Mouse (Mus musculus) spleen, adult 18-20 months (tissue): Measurements from ENCODE around the gene Agpat1.

Source experiments
- DNase-seq, 2 experiments: peaks; one replicate each; pipeline ENCODE4 v3.0.0; 2022; ENCODE audit warnings: mixed read lengths in 2 of 2

Gene Agpat1

DNA sequence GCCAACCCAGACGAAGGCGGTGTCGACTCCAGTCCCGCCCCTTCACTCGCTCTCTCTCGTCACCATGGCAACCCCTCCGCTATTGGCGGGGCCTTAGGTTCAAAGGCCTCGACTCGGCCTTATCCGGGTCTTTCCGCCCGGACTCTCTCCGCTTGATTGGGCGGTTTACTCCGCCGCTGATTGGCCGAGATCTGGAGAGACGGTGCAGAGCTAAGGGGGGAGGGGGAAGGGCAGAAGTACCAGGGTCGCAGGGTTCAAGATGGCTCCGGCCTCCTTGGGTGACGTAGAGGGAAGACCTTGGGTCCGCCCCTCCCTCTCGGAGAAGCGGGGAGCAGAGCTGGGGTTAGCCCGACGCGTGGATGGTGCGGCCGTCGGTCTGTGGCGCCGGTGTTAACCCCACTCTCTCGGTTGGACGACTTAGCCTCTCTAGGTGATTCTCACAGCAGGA, at the start of gene Agpat1:
Agpat1 (plus strand) TSS at position 202 of the 448 bp plus-strand sequence.
- DNase-seq = peak; percentile 91 to 97

DNA sequence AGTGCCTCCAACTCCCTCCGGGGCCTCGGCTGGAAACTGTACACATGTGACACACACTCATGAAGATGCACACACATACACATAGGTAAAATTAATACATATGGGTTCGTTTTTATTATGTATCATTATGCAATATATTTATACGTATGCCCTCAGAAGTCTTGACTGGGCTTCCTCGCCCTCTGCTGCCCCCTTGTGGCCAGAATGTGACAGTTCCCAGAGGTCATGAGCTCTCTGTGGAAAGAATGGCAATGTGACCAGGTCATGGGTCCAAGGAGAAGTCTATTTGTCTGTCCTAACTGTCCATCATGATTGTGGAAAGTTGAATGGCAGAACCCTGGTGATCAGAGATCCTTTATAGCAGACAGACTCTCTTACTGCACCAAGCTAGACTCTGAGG, 48.6 kb upstream of the Agpat1 start:
- DNase-seq = peak; percentile 63 to 84

DNA sequence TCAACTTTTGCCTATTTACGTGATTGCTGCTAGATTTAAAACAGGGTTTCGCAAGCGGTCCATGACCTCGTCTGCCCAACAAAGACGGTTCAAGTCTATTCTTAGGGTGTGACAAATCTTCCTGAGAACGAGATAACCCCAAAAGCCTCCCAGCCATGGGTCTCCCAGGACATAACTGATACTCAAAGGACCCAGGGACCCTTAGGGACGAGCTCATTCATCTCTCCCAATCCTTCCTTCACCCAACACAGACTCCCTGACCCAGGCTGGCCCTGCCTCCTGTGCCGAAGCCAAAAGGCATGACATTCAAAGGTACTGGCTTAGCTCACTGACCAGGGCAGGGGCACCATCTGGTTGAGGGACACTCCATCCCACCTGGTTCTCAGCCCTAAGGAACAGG, 47.7 kb upstream of the Agpat1 start:
- no peak for DNase-seq

DNA sequence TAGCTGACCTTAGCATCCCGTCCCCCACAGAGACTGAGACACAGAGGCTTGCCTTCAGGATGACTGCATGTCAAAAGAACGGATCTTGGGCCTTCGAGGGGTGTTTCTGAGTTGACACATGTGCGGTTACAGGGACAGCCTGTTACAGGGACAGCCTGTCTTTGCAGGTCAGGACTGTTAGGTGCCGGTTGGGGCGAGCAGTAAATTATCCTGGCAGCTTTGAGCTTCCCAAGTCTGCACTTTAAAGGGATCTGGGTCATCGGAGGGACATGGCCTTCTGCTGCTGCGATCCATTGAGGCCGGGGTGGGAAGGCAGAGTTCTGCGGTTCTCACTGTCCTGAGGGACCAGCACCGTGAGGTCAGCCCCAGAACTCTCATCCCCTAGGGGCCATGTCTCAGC, 46.7 kb upstream of the Agpat1 start:
- no peak for DNase-seq

DNA sequence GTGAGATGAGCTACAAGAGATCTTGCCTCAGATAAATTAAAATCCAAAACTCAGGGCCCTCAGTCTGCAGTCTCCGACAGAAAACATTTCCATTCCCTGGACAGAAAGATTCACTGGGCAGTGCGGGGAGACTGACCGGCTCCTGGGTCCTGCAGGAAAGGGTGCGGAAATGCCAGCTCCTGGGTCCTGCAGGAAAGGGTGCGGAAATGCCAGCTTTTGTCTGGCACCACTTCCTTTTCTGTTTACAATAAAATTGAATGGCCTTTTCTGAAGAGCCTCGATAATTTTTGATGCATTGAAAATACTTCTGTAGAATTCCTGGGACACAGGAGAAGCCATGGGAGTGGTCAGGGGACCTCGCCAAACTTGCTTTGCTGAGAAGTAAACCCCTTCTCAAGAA, 44.9 kb upstream of the Agpat1 start:
- DNase-seq = no peak

DNA sequence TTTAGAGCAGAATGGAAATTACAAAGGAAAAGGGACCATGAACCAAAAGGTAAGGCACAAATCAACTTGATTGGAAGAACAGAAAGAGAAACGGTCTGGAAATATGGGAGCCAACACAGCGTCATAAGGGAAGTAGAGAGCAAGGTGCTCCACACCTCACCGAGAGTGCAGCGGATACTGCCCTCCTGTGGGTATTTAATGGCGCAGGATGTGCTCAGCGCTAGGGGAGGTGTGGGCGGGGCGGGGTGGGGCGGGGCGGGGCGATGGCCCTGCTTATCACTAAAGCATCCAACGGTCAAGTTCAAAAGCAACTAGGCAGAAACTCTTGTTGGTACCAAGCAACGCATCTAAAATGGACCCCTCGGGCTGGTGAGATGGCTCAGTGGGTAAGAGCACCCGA, 44.2 kb upstream of the Agpat1 start:
- DNase-seq = no peak

DNA sequence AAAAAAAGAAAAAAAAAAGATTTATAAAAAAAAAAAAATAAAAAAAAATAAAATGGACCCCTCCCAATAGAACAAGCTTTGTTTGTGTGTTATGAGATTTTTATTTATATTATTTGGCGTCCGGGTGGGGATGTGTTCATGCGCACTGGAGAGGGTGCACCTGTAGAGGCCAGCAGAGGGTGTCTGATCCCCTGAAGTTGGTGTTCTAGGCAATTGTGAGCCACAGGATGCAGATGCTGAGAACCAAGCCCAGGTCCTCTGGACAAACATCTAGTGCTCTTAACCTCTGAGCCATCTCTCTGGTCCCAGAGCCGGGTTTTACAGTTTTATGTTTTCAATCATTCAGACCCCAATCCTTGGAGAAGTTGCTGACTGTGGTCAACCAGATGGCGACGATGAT, 43.6 kb upstream of the Agpat1 start:
- DNase-seq = no peak

DNA sequence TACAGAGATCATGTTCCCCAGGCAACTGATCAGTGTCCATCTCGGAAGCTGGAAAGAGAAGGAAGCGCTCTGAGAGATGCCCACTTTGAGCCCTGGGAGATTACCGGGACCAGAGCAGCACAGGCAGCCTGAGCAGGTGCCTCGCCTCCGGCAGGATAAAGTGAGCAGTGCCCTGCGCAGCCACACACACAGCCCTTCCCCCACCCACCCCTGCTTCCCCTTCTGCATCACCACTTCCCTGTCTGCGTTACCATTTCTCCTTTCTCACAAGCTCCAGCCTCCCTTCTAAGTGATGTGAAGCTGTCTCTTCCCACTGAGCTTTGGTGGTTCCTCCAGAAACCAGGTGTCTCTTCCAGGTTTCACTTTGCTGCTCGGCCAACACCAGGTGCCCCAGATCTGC, 42.9 kb upstream of the Agpat1 start:
- peak in 1 of 2 experiments; percentile 56 for DNase-seq

DNA sequence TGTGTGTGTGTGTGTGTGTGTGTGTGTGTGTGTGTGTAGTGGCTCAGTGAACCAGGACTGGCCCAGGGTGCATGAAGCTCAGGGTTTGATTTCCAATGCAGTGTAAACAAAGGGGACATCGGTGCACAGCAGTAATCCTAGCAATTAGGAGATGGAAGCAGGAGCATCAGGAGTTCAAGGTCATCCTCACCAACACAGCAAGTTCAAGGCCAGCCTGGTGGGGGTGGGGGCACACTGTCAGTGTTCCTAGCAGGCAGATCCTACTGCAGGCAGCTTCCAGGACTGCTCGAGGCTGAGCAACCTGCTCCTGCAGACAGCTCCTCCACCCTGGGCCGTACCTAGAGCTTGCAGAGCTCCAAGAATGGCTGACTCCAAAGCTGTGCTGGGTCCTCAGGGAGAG, 41.5 kb upstream of the Agpat1 start:
- DNase-seq = no peak

DNA sequence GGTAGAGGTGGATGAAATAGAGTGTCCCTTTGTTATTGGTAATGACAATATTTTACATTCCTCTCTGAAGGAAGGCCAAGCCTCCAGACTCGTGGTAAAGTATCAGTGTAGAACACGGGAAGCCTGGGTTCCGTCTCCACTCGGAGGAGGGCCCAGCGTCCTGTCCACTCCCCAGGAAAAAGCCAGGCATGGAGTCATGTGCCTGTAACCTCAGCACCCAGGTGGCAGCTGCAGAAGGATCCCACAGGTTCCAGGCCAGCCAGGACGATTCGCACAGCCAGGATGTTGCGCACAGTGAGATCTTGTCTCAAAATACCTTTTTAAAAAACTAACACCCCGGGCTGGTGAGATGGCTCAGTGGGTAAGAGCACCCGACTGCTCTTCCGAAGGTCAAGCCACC, 40.7 kb upstream of the Agpat1 start:
- DNase-seq = no peak

DNA sequence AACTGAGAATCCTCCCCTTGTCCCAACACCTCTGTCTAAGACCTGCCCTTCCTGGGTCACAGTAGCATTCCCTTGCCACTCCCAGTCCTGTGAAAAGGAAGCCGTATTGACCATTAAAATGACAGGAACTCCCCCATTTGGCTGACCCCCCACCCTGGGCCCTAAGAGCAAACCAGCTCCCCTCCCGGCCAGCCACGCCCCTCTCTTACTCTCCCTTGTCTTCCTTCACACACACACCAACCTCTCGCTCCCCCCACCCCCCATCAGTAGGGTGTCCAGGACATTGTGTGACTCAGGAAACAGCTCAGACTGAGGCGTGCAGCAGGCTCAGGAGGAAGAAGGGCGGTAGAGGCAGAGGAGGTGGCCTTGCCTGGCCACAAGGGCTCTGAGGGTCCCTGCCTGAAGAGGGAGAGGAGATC, 40.0 kb upstream of the Agpat1 start, which contains the start of gene Notch4:
Notch4 (plus strand) TSS at position 266 of the 419 bp plus-strand sequence.
- no peak for DNase-seq

DNA sequence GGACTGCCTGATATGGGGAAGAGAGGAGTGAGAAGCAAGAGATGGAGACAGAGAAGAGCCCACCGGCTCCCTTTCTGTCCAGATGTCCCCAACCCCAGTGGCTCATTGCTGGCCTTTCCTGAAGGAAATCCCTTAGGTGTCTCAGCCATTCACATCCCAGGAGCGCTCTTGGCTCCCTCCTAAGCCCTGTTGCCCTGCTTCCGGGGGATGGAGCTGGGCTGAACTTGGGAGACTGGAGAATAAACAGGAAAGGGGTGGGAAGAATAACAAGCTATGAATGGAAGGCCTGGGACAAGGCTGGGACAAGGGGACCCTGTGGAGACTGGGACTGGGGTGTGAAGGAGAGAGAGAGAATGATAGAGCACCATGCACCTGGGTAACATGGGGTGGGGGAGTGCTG, 39.3 kb upstream of the Agpat1 start:
- DNase-seq = no peak

DNA sequence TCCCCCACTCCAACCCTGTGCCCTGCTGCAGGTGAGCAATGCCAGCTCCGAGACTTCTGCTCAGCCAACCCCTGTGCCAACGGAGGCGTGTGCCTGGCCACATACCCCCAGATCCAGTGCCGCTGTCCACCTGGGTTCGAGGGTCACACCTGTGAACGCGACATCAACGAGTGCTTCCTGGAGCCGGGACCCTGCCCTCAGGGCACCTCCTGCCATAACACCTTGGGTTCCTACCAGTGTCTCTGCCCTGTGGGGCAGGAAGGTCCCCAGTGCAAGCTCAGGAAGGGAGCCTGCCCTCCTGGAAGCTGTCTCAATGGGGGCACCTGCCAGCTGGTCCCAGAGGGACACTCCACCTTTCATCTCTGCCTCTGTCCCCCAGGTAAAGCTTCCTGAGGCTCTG, 36.8 kb upstream of the Agpat1 start:
- no peak for DNase-seq

DNA sequence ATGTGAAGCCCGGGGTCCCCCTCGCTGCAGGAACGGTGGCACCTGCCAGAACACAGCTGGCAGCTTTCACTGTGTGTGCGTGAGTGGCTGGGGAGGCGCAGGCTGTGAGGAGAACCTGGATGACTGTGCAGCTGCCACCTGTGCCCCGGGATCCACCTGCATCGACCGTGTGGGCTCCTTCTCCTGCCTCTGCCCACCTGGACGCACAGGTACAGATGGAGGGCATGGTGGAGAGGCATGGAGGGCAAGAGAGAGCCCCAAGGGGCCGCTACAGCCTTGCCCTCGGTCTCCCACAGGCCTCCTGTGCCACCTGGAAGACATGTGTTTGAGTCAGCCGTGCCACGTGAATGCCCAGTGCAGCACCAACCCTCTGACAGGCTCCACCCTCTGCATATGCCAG, 35.6 kb upstream of the Agpat1 start:
- DNase-seq = no peak

DNA sequence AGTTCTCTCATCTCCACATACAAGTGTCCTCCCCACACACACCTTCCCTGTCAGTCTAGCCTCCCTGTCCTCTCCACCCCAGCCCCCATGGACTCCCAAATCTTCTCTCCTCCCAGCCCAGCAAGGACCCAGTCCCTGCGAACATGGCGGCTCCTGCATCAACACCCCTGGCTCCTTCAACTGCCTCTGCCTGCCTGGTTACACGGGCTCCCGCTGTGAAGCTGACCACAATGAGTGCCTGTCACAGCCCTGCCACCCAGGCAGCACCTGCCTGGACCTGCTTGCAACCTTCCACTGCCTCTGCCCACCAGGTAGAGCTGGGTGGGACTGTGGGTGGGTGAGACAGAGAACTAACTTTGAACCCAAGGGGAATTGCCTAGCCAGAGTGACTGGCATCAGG, 34.1 kb upstream of the Agpat1 start:
- DNase-seq = no peak

DNA sequence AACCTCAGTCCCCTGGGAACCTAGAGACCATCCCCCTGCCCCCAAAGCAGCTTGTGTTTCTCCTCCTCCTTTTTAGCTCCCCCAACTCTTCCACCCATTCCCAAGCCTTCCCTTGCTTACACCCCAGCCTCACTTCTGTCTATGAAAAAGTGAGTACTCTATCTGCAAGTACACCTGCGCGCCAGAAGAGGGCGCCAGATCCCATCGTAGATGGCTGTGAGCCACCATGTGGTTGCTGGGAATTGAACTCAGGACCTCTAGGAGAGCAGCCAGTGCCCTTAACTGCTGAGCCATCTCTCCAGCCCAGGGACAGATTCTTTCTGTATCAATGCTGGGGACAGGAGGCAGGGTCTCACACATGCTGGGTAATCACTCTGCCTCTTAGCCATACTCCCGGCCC, 32.2 kb upstream of the Agpat1 start:
- no peak for DNase-seq

DNA sequence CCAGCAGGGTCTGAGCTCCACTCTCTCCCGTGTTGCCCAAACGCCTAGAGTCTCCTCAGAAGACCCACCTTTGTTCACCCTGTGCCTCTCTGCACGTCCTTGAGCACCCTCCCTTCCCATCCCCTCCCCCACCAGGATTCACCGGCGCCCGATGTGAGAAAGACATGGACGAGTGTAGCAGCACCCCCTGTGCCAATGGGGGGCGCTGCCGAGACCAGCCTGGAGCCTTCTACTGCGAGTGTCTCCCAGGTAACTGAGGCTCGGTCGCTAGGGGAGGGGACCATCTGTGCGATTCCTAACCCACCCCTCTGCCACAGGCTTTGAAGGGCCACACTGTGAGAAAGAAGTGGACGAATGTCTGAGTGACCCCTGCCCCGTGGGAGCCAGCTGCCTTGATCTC, 31.7 kb upstream of the Agpat1 start:
- DNase-seq = no peak

DNA sequence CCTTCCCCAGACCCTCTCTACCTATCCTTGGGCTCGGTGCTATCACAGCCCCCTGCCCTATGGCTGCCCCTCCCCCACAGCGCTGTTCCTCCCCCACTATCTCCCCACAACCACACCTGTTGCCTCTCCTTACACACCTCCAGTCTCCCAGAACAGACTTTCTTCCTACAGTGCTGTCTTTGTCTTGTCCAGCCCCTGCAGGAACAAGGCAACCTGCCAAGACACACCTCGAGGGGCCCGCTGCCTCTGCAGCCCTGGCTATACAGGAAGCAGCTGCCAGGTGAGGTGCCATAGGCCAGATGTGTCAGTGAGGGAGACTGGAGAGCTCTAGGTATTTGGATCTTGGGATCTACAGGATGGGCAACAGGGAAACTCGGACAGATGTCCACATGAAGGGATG, 27.5 kb upstream of the Agpat1 start:
- no peak for DNase-seq

DNA sequence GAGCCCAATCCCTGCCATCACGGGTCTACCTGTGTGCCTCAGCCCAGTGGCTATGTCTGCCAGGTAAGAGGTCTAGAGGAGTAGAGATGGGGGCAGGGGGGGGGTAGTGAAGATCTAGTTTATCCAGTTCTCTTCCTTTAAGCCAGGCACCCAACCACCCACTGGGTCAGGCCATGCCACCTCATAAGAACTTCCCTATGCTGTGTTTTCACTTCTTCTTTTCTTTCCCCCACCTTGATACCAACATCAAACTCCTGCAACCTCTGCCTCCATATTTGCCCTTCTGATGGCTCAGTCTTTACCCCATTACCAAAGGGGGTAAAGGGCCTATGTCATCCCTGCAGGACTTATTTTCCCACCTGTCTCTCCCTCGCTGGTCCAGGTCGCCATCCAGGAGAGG, 26.0 kb upstream of the Agpat1 start:
- DNase-seq = no peak

DNA sequence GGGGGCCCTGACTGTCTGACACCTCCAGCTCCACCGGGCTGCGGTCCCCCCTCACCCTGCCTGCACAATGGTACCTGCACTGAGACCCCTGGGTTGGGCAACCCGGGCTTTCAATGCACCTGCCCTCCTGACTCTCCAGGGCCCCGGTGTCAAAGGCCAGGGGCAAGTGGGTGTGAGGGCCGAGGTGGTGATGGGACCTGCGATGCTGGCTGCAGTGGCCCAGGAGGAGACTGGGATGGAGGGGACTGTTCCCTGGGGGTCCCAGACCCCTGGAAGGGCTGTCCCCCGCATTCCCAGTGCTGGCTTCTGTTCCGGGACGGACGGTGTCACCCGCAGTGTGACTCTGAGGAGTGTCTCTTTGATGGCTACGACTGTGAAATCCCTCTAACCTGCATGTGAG, 21.5 kb upstream of the Agpat1 start:
- no peak for DNase-seq

DNA sequence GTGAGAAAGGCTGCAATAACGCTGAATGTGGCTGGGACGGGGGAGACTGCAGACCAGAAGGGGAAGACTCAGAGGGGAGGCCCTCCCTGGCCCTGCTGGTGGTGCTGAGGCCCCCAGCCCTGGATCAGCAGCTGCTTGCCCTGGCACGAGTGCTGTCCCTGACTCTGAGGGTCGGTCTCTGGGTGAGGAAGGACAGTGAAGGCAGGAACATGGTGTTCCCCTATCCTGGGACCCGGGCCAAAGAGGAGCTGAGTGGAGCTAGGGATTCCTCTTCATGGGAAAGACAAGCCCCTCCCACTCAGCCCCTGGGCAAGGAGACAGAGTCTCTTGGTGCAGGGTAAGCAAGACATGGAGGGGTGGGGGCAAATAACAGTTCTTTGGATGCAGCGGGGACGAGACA, 20.7 kb upstream of the Agpat1 start:
- DNase-seq = peak in 1 of 2 experiments; percentile 4

DNA sequence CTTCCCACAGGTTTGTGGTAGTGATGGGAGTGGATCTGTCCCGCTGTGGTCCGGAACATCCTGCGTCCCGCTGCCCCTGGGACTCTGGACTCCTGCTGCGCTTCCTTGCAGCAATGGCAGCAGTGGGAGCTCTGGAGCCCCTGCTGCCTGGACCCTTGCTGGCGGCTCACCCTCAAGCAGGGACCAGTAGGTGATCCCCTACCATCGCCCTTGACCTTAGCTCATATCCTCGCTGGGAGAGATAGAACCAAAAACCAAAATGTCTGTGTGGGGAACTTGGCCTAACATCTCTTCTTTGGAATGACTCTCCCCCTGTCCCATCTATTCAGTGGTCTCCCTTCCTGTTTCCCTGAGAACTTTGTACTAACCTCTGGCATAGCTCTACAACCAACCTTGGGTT, 20.2 kb upstream of the Agpat1 start:
- DNase-seq = no peak

DNA sequence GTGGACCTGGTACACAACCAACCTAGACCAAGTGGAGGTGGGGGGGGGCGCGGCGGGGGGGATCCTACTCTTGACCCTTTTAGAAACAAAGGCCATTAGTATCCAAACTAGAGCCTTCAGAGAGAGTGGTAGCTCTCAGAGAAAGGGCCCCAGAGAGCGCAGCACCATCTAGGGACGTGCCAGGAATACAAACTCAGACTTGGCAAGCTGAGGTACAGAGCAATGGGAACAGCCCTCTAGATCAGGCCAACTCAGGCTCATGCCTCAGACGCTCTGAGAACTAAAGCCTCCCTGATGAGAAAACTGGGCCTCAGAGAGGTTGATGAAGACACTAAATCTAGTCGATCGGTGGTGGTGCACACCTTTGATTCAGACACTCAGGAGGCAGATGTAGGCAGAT, 18.9 kb upstream of the Agpat1 start:
- DNase-seq = no peak

DNA sequence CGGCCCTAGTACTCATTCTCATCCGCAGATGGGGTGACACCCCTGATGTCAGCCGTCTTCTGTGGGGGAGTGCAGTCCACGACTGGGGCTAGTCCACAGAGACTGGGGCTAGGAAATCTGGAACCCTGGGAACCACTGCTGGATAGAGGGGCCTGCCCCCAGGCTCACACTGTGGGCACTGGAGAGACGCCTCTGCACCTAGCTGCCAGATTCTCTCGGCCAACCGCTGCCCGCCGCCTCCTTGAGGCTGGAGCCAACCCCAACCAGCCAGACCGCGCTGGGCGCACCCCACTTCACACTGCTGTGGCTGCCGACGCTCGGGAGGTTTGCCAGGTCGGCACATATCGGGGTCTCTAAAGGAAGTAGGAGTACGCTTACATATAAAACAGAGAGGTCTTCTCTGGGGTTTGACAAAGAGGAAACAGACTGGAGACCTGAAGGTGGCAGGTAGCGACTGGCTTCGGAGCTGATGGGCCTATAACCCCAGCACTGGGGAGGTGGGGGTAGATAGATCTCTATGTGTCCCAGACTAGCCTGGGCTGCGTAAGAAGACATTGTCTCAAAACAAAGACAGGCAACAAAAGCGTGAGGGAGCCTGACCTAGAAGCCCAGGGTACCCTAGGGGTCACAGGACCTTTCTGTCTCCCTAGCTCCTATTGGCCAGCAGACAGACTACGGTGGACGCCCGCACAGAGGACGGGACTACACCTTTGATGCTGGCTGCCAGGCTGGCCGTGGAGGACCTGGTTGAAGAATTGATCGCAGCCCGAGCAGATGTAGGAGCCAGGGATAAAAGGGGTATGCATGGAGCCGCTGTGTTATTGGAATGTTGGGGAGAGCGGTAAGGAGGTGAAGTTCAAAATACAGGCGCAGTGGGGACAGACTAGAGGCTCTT, 17.9 kb upstream of the Agpat1 start:
- peak in 1 of 2 experiments; percentile 5 for DNase-seq
